Mouse (Mus musculus) hindbrain, embryonic 14.5 days (tissue): ENCODE data around the gene Blvra. TPM values are rescaled to one million over a fixed set of nuclear protein-coding genes. Genes with fewer than 3 reads are reported as not detected.
"Not testable (repeated sequence)": the region's sequence is repeated elsewhere in the genome, so short reads cannot be mapped to it uniquely, and the experiment has no call there.

Source experiments
- ATAC-seq: fragments of 200-750 bp; cut with Nextera tagmentation; 2 replicates; pipeline ENCODE4 v1.8.0; 2017; ENCODE audit warnings: moderate number of reproducible peaks, mild to moderate bottlenecking, moderate TSS enrichment, moderate library complexity; ENCODE audit not compliant: low FRiP score
- DNase-seq: peaks from one replicate; pipeline ENCODE4 v3.0.0-alpha.2; 2015; ENCODE audit warnings: low spot score
- H3K27ac ChIP-seq: fragments of 300-500 bp; sonication (generic); 2 replicates; pipeline ENCODE4 v1.5.1; 2014; ENCODE audit warnings: mild to moderate bottlenecking, moderate library complexity
- H3K27me3 ChIP-seq: fragments of 300-500 bp; sonication (generic); 2 replicates; pipeline ENCODE4 v1.6.1; 2014; ENCODE audit warnings: mild to moderate bottlenecking, low read length, mixed read lengths; ENCODE audit not compliant: control insufficient read depth, insufficient read depth
- H3K36me3 ChIP-seq: fragments of 300-500 bp; sonication (generic); replicated peaks from 2 replicates; pipeline ENCODE4 v1.6.1; 2014; ENCODE audit not compliant: control insufficient read depth, insufficient read depth
- H3K4me1 ChIP-seq: fragments of 300-500 bp; sonication (generic); replicated peaks from 2 replicates; pipeline ENCODE4 v1.6.1; 2014; ENCODE audit warnings: antibody characterized with exemption, low read length, mixed read lengths; ENCODE audit not compliant: control insufficient read depth, insufficient read depth
- H3K4me2 ChIP-seq: fragments of 300-500 bp; sonication (generic); replicated peaks from 2 replicates; pipeline ENCODE4 v1.6.1; 2014; ENCODE audit warnings: mild to moderate bottlenecking, moderate library complexity
- H3K4me3 ChIP-seq: fragments of 300-500 bp; sonication (generic); replicated peaks from 2 replicates; pipeline ENCODE4 v1.5.1; 2014; ENCODE audit warnings: mild to moderate bottlenecking, low read length
- H3K9ac ChIP-seq: fragments of 300-500 bp; sonication (generic); 2 replicates; pipeline ENCODE4 v1.6.1; 2014
- H3K9me3 ChIP-seq: fragments of 300-500 bp; sonication (generic); 2 replicates; pipeline ENCODE4 v1.6.1; 2016; ENCODE audit warnings: low read length; ENCODE audit not compliant: control insufficient read depth
- WGBS: fragments of 180-500 bp; shearing (Covaris S2); extraction: QIAGEN DNeasy Blood & Tissue Kit; methylation state at CpG from one replicate; pipeline ENCODE4 v1.1.7; 2014; 5-methylcytosine and 5-hydroxymethylcytosine counted together
- polyA plus RNA-seq: library from polyadenylated mRNA; unstranded; fragments of >200 nt; fragmentation: Nextera tagmentation; extraction: Ambion mirVana; gene quantifications from 2 replicates; pipeline ENCODE4 v1.2.1, GENCODE M21; 2014

The Blvra gene
- polyA plus RNA-seq, 1 experiment from 2014 or later, result 32.9 TPM

DNA sequence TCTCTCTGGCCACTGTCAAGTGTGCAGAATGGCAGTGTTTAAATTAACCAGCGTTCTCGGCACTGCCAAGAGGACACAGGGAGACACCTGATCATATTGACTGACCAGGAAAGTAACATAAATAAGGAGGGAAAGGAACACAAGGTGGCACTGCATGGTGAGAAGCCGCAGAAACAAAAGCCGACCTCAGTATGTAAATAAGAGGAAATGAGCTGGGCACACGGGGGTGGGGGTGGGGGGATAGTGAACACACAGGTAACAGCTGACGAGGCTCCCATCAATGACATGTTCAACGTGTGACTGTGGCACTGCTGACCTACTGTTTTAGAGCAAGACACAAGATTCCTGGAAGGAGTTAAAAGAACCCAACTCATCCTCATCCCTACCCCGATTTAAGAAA is 60.9 kb downstream of the Blvra start:
- no peak overlapping the region for H3K4me2 ChIP-seq
- 0 out of 2 replicates have a peak, but pooled peaks cover 2% of the 10 kb centered on the region for H3K36me3 ChIP-seq
- no peak for ATAC-seq
- no peak for DNase-seq
- H3K9ac ChIP-seq, result no peak overlapping the region
- WGBS, result 81% methylated on average over 8 of the region's 8 CpGs
- H3K4me3 ChIP-seq, result no peak overlapping the region
- H3K9me3 ChIP-seq, result no peaks in the 10 kb centered on the region
- peaks cover 13% of the 10 kb centered on the region for H3K4me1 ChIP-seq
- H3K27me3 ChIP-seq, result no peaks in the 10 kb centered on the region
- H3K27ac ChIP-seq, result no peak overlapping the region

GRCm38 (mm10) chr2:127133621-127134461 is 63.4 kb downstream of the Blvra start, which contains the start of gene Ncaph:
TSS of gene Ncaph (minus strand) at chr2:127133954.
- no peaks in the 10 kb centered on the region for H3K9me3 ChIP-seq
- WGBS, result 1% methylated on average over 57 of the region's 57 CpGs
- H3K4me1 ChIP-seq, result peaks cover 17% of the 10 kb centered on the region
- no peaks in the 10 kb centered on the region for H3K36me3 ChIP-seq
- no peaks in the 10 kb centered on the region for H3K27me3 ChIP-seq
- H3K27ac ChIP-seq, result peak within 1 kb of the TSS; percentile 71
- peak; percentile 97 for DNase-seq
- peak; percentile 92 for ATAC-seq
- peak within 1 kb of the TSS; percentile 65 for H3K4me3 ChIP-seq
- H3K9ac ChIP-seq, result peak within 1 kb of the TSS; percentile 58
- H3K4me2 ChIP-seq, result peak within 1 kb of the TSS; percentile 73

GRCm38 (mm10) chr2:127135255-127135654 is 64.8 kb downstream of the Blvra start:
- not testable (repeated sequence) for H3K4me3 ChIP-seq, H3K4me2 ChIP-seq, H3K27me3 ChIP-seq, H3K27ac ChIP-seq, DNase-seq, H3K9me3 ChIP-seq, H3K9ac ChIP-seq, ATAC-seq, H3K36me3 ChIP-seq
- peaks cover 17% of the 10 kb centered on the region for H3K4me1 ChIP-seq
- 29% methylated on average over 2 of the region's 3 CpGs for WGBS

DNA sequence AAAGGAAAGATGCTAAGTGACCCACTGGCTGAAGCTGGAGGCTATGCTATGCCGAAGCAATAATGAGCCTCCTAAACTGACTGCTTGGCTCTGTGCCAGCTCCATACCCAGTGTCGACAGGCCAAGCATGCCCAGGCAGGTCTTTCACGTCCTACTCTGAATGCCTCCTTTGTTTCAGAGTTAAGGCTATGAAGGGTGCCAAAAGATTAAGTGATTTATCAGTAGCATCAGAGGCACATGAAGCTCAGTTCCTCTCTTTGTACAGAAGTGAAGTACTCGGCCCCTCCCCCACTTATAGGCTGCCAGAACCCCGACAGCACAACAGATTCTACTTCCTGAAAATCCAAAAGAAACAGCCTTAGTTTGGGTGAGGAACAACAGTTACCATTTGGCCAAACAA is 66.5 kb downstream of the Blvra start:
- H3K4me1 ChIP-seq, result peaks cover 17% of the 10 kb centered on the region
- no peaks in the 10 kb centered on the region for H3K27me3 ChIP-seq
- H3K4me3 ChIP-seq, result no peak overlapping the region
- DNase-seq, result peak; percentile 63
- no peak overlapping the region for H3K9ac ChIP-seq
- ATAC-seq, result peak; percentile 55
- WGBS, result 15% methylated on average over 5 of the region's 5 CpGs
- no peaks in the 10 kb centered on the region for H3K9me3 ChIP-seq
- no peaks in the 10 kb centered on the region for H3K36me3 ChIP-seq
- 0 out of 2 replicates have a peak overlapping the region, but pooled peaks have one; percentile 6 for H3K4me2 ChIP-seq
- peak overlapping the region; percentile 59 for H3K27ac ChIP-seq

DNA sequence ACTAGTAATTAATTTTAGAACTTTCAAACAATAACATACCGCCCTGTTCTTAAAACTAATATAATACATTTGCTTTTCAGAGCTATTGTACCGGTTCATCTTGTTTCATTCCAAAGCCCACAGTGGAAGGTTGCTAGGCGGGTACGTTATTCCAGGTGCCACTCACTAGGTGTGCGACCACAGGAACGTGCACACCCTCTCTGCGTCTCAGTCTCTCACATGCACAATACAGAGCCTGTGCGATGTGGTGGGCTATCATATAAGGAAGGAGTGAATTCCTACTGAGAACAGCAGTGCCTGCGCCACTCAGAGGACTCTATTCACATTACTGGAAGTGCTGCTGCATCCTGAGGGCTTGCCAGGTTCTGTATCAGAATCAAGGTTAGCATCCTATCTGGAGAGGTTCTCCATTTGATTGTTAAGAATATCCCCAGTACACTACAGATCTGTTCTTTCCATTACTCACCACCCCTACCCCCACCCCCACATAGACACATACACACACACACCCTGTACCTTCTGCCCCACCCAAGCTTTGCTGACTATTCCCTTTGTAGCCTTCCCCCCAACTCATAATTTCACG is 67.5 kb downstream of the Blvra start:
- H3K27ac ChIP-seq, result 0 out of 2 replicates have a peak overlapping the region, but pooled peaks have one; percentile 7

GRCm38 (mm10) chr2:127138449-127138848 is 68.0 kb downstream of the Blvra start:
- no peak for ATAC-seq
- Histone ChIP-seq H3K27me3 (no peaks in the 10 kb centered on the region), H3K4me3 (no peak overlapping the region), H3K36me3 (no peaks in the 10 kb centered on the region), H3K4me2 (no peak overlapping the region), H3K27ac (no peak overlapping the region), H3K9me3 (no peaks in the 10 kb centered on the region), H3K4me1 (peaks cover 25% of the 10 kb centered on the region), H3K9ac (no peak overlapping the region)
- no peak for DNase-seq
- 90% methylated on average over 4 of the region's 4 CpGs for WGBS

More for the DNA sequence above, 67.5 kb downstream of the Blvra start:
- ATAC-seq (no peak), DNase-seq (no peak)
- Histone ChIP-seq H3K4me3 (no peak overlapping the region), H3K4me2 (no peak overlapping the region), H3K36me3 (no peaks in the 10 kb centered on the region), H3K27me3 (no peaks in the 10 kb centered on the region), H3K9ac (no peak overlapping the region), H3K9me3 (no peaks in the 10 kb centered on the region), H3K4me1 (peaks cover 24% of the 10 kb centered on the region)
- WGBS, result 85% methylated on average over 10 of the region's 10 CpGs

DNA sequence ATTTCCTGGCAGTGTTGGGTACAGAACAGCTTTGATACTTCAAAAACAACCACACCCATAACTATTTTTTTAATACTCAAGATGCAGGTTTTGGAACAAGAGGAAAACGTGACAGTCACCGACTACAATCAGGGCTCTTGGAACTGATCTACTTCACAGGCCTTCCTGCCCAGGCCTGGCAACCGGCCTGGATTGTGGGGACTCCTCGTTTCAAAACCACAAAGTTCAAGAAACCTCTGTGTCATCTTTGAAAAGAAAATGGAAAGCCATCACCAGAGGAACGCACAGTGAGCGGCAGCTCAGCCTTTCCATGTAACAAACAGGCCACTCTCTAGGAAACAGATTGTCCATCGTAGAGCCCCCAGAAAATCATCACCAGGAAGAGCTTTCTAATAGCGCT is 68.6 kb downstream of the Blvra start:
- DNase-seq (no peak), ATAC-seq (no peak)
- peaks cover 27% of the 10 kb centered on the region for H3K4me1 ChIP-seq
- H3K27me3 ChIP-seq, result no peaks in the 10 kb centered on the region
- H3K9ac ChIP-seq, result no peak overlapping the region
- H3K36me3 ChIP-seq, result no peaks in the 10 kb centered on the region
- no peak overlapping the region for H3K27ac ChIP-seq
- no peak overlapping the region for H3K4me2 ChIP-seq
- no peaks in the 10 kb centered on the region for H3K9me3 ChIP-seq
- no peak overlapping the region for H3K4me3 ChIP-seq
- WGBS, result 93% methylated on average over 8 of the region's 8 CpGs

- Histone ChIP-seq H3K9me3 (no peaks in the 10 kb centered on the region), H3K4me1 (peaks cover 22% of the 10 kb centered on the region), H3K36me3 (no peaks in the 10 kb centered on the region), H3K4me2 (no peak overlapping the region), H3K27me3 (no peaks in the 10 kb centered on the region), H3K27ac (no peak overlapping the region), H3K9ac (no peak overlapping the region), H3K4me3 (no peak overlapping the region)
- no peak for DNase-seq
- ATAC-seq, result no peak
- WGBS, result 100% methylated on average over 1 of the region's 1 CpGs
Measured at GRCm38 (mm10) chr2:127139605-127140004, 69.1 kb downstream of the Blvra start.

- WGBS, result 96% methylated on average over 7 of the region's 7 CpGs
- no peaks in the 10 kb centered on the region for H3K27me3 ChIP-seq
- no peak overlapping the region for H3K27ac ChIP-seq
- H3K4me1 ChIP-seq, result peaks cover 20% of the 10 kb centered on the region
- H3K9ac ChIP-seq, result no peak overlapping the region
- no peaks in the 10 kb centered on the region for H3K9me3 ChIP-seq
- H3K4me2 ChIP-seq, result no peak overlapping the region
- ATAC-seq (no peak), DNase-seq (no peak)
- H3K4me3 ChIP-seq, result no peak overlapping the region
- H3K36me3 ChIP-seq, result no peaks in the 10 kb centered on the region
Measured at GRCm38 (mm10) chr2:127140011-127140410, 69.5 kb downstream of the Blvra start.
